In genomic region chr15:12207556-12208090, GRCm38 (mm10) we compare ENCODE assay signal across 15 mouse cellular contexts. TPM values are rescaled to one million over a fixed set of nuclear protein-coding genes. Genes with fewer than 3 reads are reported as not detected.
A peak's percentile ranks its signal among the peaks of the same experiment; 100 is the strongest.
DNase-seq lines count a peak whose midpoint lies in the region; ATAC-seq and TF ChIP-seq lines count a peak whose summit lies in the region.
"Had no signal": no experiment of that assay in that cellular context is flagged by ENCODE, and none has a peak within 500 bp of the region (broad histone marks: within the 10 kb centered on the region; RNA-seq: fewer than 3 reads in every experiment).

No protein-coding gene starts in this region.

- H3K9ac ChIP-seq in stomach, embryonic 16.5 days (ENCODE audit: low read length): no peak overlapping the region
- H3K9ac ChIP-seq in hindbrain, embryonic 16.5 days (ENCODE audit: low read depth, low read length): no peak overlapping the region

- DNase-seq in gastrocnemius, adult 2 months: no peak
- DNase-seq in gastrocnemius, postnatal 14 days: no peak
- DNase-seq in kidney, postnatal 14 days: peak; percentile 80
- DNase-seq in layer of hippocampus, postnatal 25 days (ENCODE audit: extremely low spot score in 1 of 2, low spot score in 1 of 2): no peak
- DNase-seq: adrenal gland, adult 2 months; embryo, embryonic 11 days; gastrocnemius, postnatal 25 days; layer of hippocampus, postnatal 36 days; lung, postnatal 10 days; thymus, adult 2 months had no signal

- H3K27me3 ChIP-seq in megakaryocyte, embryonic 14.5 days (replicated peaks): no peaks in the 10 kb centered on the region
- H3K27me3 ChIP-seq in stomach, embryonic 16.5 days (ENCODE audit: control insufficient read depth, insufficient read depth, low read length): no peaks in the 10 kb centered on the region
- no peaks in the 10 kb centered on the region for H3K27me3 ChIP-seq in hindbrain, embryonic 16.5 days (replicated peaks; ENCODE audit: control insufficient read depth, insufficient read depth, low read length)

- peak overlapping the region; percentile 20; the same call in 1 of the 2 replicates for H3K27ac ChIP-seq in gastrocnemius, adult 2 months
- H3K27ac ChIP-seq in stomach, embryonic 16.5 days (ENCODE audit: low read length): 0 out of 2 replicates have a peak overlapping the region, but pooled peaks have one; percentile 11
- H3K27ac ChIP-seq in hindbrain, embryonic 16.5 days (ENCODE audit: low read depth, low read length): no peak overlapping the region
- H3K27ac ChIP-seq: forebrain, embryonic 10.5 days had no signal

- TF ChIP-seq CTCF in gastrocnemius, adult 2 months (IDR thresholded peaks at IDR 0.05): no peak

- peaks cover 49% of the 10 kb centered on the region for H3K36me3 ChIP-seq in megakaryocyte, embryonic 14.5 days (replicated peaks; ENCODE audit: low read length)
- 0 out of 2 replicates have a peak, but pooled peaks cover 3% of the 10 kb centered on the region for H3K36me3 ChIP-seq in stomach, embryonic 16.5 days (ENCODE audit: control insufficient read depth, insufficient read depth, low read length)
- H3K36me3 ChIP-seq in hindbrain, embryonic 16.5 days (ENCODE audit: control insufficient read depth, insufficient read depth, low read length): no peaks in the 10 kb centered on the region
- H3K36me3 ChIP-seq: forebrain, embryonic 10.5 days had no signal

- H3K9me3 ChIP-seq in megakaryocyte, embryonic 14.5 days: 0 out of 2 replicates have a peak, but pooled peaks cover 3% of the 10 kb centered on the region
- H3K9me3 ChIP-seq in stomach, embryonic 16.5 days (replicated peaks; ENCODE audit: control insufficient read depth, low read length): no peaks in the 10 kb centered on the region
- no peaks in the 10 kb centered on the region for H3K9me3 ChIP-seq in hindbrain, embryonic 16.5 days (ENCODE audit: control insufficient read depth, low read length)
- H3K9me3 ChIP-seq: forebrain, embryonic 10.5 days had no signal

- H3K4me2 ChIP-seq in stomach, embryonic 16.5 days (ENCODE audit: low read depth, low read length): 0 out of 2 replicates have a peak overlapping the region, but pooled peaks have one; percentile 11
- no peak overlapping the region for H3K4me2 ChIP-seq in hindbrain, embryonic 16.5 days (ENCODE audit: low read length)

- H3K4me1 ChIP-seq in megakaryocyte, embryonic 14.5 days: peaks cover 80% of the 10 kb centered on the region
- peaks cover 35% of the 10 kb centered on the region for H3K4me1 ChIP-seq in stomach, embryonic 16.5 days (ENCODE audit: control insufficient read depth, insufficient read depth, low read length)
- peaks cover 26% of the 10 kb centered on the region for H3K4me1 ChIP-seq in hindbrain, embryonic 16.5 days (ENCODE audit: control insufficient read depth, insufficient read depth, low read depth, low read length)

- H3K4me3 ChIP-seq in gastrocnemius, adult 2 months: no peak overlapping the region
- peak overlapping the region; percentile 97 for H3K4me3 ChIP-seq in megakaryocyte, embryonic 14.5 days (replicated peaks)
- H3K4me3 ChIP-seq in stomach, embryonic 16.5 days (replicated peaks; ENCODE audit: low read length): no peak overlapping the region
- H3K4me3 ChIP-seq in hindbrain, embryonic 16.5 days (ENCODE audit: low read length): no peak overlapping the region

- WGBS in stomach, embryonic 16.5 days: 45% methylated on average over 6 of the region's 6 CpGs
- 67% methylated on average over 6 of the region's 6 CpGs for WGBS in hindbrain, embryonic 16.5 days

- intact Hi-C loops in gastrocnemius, adult 2 months (cut with DNase I): loop anchor here (5.0 kb wide), 2 partner anchors 35 to 115 kb away; partner anchors contain the start of genes 1810049J17Rik and Golph3
- intact Hi-C loops in gastrocnemius, postnatal 14 days (cut with DNase I; ENCODE audit: low total_unique reads): no loop called here

- ATAC-seq in megakaryocyte, adult 5-6 weeks (ENCODE audit: poor library complexity, severe bottlenecking): no peak
- no peak for ATAC-seq in stomach, embryonic 16.5 days (ENCODE audit: insufficient read depth, low FRiP score)
- ATAC-seq in hindbrain, embryonic 16.5 days: no peak

RNA-seq across cellular contexts. Expression of gene Mtmr12, which starts 2.8 kb away (rescaled TPM):
- 1 to 10 TPM; 3.5 to 5.6 TPM for total RNA-seq in gastrocnemius, adult 2 months (2021)
- total RNA-seq in gastrocnemius, postnatal 14 days (2021): 1 to 10 TPM; 6.0 to 7.1 TPM
- polyA plus RNA-seq in megakaryocyte, embryonic 14.5 days (2012; ENCODE audit: insufficient read depth, low replicate concordance): 4.4 and 4.6 TPM in 2 replicates
- total RNA-seq in megakaryocyte, adult 5-6 weeks (2015): 16.1 and 17.4 TPM in 2 replicates
- total RNA-seq in megakaryocyte, adult 5-6 weeks (2017): 20.6 and 23.3 TPM in 2 replicates
- 16.1 and 17.2 TPM in 2 replicates for polyA plus RNA-seq in stomach, embryonic 16.5 days (2015; fragmentation: Nextera tagmentation; extraction: Ambion mirVana)
- 7.1 and 9.1 TPM in 2 replicates for polyA plus RNA-seq in hindbrain, embryonic 16.5 days (2015; fragmentation: Nextera tagmentation; extraction: Ambion mirVana)
- total RNA-seq in layer of hippocampus, postnatal 25 days (2021): 10 to 100 TPM; 50.9 to 54.8 TPM
